Mouse (Mus musculus): ENCODE measurements around the gene Tiam2. TPM values are rescaled to one million over a fixed set of nuclear protein-coding genes. Genes with fewer than 3 reads are reported as not detected.
A peak's percentile ranks its signal among the peaks of the same experiment; 100 is the strongest.

Tiam2 gene
- total RNA-seq, 2 experiments from 2014 or later, result 91.2 to 95.7 TPM

DNA sequence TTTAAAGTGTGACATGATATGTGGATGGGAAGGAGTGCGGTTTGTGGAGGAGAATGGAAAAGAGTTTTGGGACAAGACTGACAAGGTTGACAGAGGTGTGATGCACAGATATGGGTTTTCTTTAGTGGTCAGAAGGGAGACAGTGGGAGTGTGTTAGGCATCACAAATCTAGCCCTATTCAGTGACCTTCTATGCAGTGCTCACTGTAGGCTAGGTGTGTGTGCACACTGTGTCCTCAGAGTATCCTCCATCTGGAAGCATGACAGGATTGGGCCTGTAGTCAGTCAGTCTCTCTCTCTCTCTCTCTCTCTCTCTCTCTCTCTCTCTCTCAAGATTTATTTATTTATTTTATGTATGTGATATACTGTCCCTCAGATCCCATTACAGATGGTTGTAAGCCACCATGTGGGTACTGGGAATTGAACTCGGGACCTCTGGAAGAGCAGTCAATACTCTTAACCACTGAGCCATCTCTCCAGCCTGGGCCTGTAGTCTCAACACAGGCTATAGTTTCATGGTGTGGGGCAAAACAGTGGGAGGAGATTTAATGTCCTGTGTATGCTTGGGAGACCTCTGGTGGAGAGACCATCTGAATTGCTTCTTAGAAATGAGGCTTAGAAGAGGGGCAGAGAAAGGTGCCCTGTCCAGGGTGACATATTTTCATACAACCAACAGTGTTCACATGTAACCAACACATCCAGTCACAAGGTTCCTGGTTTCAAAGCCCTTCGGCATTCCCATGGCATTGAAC is 107.3 kb downstream of the Tiam2 start:
- no peak for DNase-seq (ENCODE audit: low spot score in 2 of 2)
- intact Hi-C loops (cut with DNase I), result no loop called here

DNA sequence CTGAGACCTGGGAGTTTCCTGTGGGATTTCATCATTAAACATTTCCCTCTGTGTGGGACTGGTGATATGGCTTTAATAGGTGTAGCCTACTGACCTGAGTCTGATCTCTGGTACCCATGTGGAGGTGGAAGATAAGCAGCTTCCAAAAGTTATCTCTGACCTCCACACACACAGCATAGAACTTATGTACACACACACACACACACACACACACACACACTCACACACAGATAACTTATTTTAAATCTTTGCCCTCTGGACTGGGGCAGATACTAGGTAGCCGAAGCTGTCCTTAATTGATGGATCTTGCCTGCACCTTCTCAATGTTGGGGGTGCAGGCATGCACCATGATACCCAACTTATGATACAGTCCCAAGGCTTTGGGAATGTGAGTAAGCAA is 108.9 kb downstream of the Tiam2 start:
- intact Hi-C loops (cut with DNase I), result no loop called here

DNA sequence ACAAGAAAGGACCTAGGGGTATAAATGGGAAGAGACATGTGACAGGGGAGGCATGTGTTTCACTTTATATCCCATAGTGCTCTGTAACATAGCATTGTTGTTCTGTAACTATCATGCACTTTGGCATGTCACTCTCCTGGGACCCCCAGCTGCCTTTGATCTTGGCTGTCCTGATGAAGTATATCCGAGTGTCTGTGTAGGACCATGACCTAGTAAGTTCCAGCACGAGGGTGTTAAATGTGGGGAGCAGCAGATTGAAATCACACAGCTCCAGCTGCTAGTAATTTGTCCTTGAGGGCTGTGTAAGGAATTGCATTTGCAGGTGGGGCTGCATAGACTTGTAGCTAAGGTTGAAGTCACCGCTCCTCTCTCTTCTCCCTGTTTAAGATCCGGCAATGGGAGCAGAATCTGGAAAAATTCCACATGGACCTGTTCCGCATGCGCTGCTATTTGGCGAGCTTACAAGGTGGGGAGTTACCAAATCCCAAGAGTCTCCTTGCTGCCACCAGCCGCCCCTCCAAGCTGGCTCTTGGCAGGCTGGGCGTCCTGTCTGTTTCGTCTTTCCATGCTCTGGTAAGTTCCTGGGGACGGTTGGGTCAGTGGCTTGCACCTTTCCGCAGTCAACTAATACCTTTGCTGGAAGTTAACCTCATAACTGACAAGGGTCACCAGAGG is 110.6 kb downstream of the Tiam2 start:
- intact Hi-C loops (cut with DNase I), result no loop called here
- no peak for DNase-seq (ENCODE audit: low spot score in 2 of 2)

More for the DNA sequence above, 108.9 kb downstream of the Tiam2 start:
- DNase-seq (ENCODE audit: low spot score in 2 of 2), result no peak

DNA sequence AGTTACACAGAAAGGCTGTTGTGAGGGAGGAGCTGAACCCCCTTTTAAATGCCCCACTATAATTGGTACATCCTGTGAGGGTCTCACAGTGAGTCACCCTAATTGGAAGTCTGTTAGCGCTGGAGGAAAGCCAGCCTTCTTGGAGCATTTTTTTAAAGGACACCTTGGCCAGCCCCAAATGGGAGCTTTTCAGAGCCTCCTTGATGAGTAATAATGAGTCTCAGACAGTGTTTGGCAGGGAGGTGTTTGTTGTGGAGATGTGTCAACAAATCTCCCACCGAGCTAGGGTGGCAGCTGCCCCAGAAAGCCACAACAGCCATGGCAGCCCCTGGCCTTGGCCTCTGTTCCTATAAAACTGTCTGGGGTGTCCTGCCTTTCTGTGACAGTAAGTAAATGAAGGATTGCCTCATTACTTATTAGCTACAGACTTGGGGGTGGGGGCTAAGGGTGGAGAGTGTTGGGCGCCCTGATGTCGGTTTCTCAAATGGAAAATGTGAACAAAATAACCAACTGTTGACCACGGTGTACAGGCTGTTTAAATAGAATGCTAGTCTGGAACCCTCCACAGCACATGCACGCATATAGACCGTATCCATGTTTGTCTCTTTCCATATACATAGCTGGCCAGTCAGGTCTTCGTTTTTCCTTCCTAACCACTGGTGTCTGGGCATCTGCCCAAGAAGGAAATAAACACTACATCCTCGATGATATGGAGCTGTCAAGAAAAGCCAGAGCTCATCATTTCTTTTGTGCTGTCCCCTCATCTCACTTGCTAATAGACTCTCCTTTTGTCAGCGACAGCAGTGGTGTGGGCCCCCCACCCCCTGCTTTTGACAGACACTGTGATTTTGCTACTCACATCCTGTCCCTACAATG is 116.4 kb downstream of the Tiam2 start:
- no peak for DNase-seq (ENCODE audit: low spot score in 2 of 2)
- intact Hi-C loops (cut with DNase I), result no loop called here

DNA sequence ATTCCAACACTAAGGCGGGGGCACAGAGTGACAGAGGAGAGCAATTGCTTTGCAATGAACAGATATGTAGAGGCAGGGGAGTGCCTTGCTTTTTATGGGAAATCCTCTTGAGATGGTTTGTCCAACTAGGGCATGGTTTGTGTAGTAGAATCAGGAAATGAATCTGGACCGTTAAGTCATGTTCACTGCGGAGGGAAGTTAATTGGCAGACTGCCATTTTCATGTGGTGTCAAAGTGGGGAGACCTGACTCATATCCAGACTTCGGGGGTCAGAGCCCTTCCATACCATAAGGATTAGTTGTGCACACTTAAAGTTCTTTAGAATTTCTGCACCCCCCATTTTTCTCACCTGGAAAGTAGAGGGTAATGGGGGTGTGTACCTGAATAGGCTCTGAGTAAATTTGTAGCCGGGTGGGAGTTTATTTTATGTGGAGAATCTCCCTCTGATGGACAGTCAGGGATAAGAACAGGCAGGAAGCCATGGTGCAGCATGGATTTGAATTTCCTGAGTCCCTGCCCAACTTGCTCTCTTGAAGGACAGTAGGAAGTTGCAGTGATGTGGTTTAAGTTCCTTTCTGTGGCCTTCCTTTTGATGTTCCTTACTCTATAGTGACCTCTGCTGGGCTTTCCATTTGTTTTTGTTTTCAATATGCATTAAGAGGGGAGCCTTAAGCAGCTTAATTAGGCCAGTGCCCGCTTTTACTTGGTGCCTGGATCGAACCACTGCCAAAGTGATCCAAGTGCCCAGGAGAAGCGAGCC is 120.0 kb downstream of the Tiam2 start:
- intact Hi-C loops (cut with DNase I), result loop anchor here (2.0 to 5.0 kb wide), 2 partner anchors 159 to 174 kb away; no protein-coding TSS in a partner anchor
- no peak for DNase-seq (ENCODE audit: low spot score in 2 of 2)

DNA sequence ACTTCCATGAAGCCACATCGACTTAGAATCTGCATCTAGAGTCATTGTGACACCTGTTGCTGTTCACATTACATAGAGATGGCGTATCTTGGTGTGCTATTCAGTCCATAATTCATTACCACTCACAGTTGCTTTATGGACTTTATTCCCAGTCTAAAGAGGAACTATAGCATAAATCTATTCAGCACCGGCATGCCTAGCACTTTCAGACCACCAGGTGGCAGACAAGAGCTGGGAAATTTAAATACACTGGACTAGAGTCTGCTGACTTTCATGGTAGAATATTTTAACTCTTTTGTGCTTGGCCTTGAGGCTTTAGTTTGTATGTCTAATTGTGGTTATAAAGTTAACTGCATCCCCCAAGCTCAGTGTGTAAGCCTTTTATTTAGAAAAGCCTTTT is 122.4 kb downstream of the Tiam2 start:
- intact Hi-C loops (cut with DNase I), result loop anchor here (1.0 to 5.0 kb wide), 2 partner anchors 61 to 161 kb away; no protein-coding TSS in a partner anchor
- peak; percentile 43 to 65 for DNase-seq (ENCODE audit: low spot score in 2 of 2)

DNA sequence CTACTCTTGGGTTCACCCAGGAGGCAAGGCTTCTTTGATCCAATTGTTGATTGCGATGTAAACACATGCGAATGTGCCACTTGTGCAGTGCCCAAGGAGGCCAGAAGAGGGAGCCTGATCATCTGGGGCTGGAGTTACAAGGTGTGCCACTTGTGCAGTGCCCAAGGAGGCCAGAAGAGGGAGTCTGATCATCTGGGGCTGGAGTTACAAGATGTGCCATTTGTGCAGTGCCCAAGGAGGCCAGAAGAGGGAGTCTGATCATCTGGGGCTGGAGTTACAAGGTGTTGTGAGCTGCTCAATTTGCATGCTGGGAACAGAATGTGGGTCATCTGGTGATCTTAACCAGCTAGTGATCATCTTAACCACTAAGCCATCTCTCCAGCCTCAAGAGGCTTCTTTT is 124.7 kb downstream of the Tiam2 start:
- intact Hi-C loops (cut with DNase I), result no loop called here
- DNase-seq (ENCODE audit: low spot score in 2 of 2), result peak; percentile 42 to 52

DNA sequence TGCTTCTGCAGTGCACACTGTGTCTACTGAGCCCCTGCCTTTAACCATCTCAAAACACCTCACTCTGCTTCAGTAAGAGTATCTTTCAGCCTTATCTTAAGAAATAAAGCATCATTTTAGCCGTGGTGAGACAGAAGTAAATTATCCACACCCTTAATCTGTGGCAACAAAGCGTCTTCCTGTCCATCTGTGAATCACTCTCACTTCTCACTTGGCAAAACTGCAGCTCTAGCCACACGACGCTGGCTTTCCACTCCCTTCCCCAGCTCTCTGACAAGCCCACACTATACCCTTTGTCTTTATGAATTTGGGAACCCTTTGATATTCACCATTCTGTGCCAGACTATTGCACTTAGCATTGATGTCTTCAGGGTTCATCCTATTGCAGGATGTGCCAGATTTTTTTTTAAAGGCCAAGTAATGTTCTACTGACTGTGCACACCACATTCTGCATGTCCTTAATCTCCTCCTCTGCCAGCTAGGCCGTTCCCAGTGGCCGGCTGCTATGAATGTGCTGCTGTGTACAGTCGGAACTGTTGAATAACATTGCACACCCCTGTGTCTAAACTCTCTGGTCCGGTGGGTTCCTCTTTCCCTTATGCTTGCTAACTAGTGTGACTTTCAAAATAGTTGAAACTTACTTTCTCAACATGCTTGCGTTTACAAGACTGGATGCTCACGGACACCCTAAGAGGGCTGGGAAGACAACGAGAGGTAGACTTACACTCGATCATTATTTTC is 126.4 kb downstream of the Tiam2 start:
- intact Hi-C loops (cut with DNase I), result no loop called here
- DNase-seq (ENCODE audit: low spot score in 2 of 2), result no peak

DNA sequence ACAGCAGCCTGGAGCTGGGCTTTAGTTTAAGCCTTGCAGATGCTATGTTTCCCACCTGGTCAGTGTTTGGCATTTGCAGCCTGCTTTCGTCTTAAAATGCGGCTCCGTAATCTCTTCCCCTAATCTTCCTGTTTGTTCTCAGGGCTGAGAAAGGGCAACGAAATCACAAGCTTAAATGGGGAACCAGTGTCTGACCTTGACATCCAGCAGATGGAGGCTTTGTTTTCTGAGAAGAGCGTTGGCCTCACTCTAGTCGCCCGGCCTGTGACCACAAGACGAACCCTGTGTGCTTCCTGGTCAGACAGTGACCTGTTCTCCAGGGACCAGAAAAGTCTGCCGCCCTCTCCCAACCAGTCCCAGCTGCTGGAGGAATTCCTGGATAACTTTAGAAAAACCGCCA is 127.6 kb downstream of the Tiam2 start:
- no peak for DNase-seq (ENCODE audit: low spot score in 2 of 2)
- intact Hi-C loops (cut with DNase I), result no loop called here

DNA sequence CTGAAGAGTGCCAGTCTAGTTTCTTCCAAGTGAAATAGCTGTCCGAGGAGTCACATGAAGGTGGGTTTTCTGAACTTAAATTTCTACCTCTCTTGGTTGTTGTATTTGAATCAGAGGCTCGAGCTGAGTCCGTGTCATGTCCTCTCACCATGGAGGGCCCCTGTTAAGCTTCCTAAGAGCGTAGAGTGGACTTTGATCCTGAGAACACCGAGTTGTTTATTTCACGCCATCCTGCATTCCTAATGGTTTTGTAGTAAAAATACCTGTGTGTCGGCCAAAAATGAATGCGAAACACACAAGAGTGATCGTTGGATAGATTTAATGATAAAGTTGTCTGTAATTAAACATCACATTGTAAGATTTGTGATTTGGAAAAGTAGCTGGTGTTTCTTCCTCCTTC is 128.5 kb downstream of the Tiam2 start:
- intact Hi-C loops (cut with DNase I), result no loop called here
- no peak for DNase-seq (ENCODE audit: low spot score in 2 of 2)

DNA sequence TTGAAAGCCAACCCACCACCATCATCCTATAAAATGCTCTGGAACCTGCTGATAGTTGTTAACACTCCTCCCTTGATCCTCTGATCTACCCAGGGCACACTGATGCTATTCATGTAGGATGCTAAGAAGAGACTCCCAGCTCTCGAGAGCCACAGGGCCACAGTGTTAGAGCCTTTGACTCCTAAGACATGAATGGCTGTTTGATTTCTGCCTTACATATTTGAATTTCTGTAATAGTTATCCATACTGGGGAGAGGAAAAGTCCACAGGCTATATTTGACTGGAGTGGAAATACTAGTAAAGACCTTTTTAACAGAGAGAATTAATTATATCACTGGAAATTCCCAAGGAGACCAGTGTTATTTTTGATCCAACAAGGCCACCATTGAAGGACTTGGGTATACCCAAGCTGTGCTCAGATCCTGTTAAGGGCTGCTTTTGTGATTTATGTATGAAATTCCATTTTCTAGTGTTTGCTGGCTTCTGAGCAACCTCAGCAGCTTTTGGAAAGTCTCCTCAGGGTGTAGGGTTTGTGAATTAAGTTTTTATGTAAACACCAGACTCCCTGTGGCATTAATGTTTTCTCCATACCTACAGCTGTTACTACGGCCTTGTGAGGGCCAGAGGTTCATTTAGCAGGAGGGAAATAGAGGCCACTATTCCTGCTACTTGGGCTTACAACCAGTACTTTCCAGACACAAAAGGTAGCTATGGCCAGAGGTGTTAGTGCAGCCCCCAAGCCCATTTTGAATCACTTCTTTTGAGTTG is 131.7 kb downstream of the Tiam2 start:
- intact Hi-C loops (cut with DNase I), result no loop called here
- no peak for DNase-seq (ENCODE audit: low spot score in 2 of 2)

DNA sequence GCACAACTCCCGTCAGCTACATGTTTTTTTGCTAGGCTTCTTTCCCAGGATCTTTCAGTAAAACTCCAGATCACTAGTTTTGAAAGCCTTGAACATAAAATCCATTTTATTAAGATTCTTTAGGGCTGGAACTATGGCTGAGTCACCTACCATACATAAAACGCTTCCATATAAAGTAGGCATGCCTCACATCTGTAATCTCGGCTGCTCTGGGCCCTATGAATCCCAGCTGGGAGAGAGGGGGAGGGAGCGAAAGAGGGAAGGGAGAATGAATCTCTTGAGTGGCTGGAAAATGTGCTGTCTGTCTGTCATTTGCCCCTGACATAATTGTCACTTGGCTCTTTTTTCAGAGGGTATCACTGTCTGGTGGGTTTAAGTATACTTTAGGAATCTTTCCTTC is 139.5 kb downstream of the Tiam2 start:
- intact Hi-C loops (cut with DNase I), result no loop called here
- DNase-seq (ENCODE audit: low spot score in 2 of 2), result no peak

DNA sequence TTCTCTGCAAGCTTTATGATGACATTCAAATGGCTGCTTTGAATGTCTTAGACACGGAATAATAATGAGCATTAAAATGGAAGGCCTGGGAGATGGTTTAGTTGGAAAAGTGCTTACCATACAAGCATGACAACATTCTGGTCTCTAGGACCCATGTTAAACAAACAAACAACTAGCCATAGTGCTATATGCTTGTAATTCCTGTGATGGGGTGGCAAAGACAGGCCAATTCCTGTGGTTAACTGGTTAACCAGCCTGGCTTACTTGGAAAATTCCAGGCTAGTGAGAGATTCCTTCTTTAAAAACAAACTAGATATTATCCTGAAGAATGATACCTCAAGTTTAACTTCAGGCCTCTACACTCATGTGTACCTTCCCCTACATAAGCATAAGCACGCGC is 140.3 kb downstream of the Tiam2 start:
- intact Hi-C loops (cut with DNase I), result no loop called here
- DNase-seq (ENCODE audit: low spot score in 2 of 2), result no peak

DNA sequence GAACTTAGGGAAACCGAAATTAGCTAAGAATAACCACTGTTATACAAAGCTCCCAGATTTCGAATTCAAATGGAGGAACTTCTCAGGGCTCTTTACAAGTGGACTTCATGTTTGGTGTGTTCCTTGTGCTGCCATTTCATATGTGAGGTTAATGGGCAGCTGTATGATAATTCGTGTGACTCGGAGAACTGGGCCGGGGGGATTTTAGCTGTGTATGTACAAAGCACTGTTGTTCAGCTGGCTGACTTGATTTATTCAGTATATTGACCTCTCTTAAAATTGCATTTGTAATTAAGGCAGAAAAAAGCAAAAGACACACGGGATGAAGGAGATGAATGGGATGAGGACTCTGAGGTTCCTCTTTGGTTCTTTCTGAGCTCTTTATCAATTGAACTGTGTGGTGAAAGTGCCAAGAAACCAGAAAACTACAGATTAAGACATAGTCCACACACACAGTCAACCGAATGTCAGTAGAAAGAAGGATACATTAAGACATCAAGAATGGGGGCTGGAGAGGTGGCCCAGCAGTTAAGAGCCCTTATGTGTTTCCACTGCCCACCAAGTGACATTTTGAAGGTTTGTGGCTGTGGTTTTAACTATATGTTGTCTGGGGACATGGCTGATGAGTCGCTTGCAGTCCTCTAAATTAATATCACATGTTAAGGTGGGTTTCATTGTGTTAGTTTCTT is 141.4 kb downstream of the Tiam2 start:
- intact Hi-C loops (cut with DNase I), result no loop called here
- no peak for DNase-seq (ENCODE audit: low spot score in 2 of 2)

DNA sequence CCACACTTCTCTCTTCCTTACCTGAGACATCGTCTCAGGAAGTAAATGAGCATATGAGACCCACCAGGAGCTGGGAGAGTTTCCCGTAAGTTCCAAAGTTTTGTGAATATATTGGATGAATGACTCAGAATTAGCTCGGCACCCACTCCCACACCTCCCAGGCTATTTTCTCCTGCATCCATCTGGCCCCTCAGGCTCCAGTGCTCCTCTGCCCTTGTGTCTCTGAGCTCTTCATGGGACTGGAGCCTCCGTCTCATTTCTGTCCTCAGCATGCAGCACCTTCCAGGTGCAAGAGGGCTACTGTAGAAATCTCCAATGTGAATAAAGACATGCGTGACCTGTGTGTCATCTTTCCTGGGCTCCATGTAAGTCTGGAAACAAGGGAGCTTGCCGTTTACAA is 145.6 kb downstream of the Tiam2 start:
- intact Hi-C loops (cut with DNase I), result no loop called here
- peak; percentile 51 to 59 for DNase-seq (ENCODE audit: low spot score in 2 of 2)

DNA sequence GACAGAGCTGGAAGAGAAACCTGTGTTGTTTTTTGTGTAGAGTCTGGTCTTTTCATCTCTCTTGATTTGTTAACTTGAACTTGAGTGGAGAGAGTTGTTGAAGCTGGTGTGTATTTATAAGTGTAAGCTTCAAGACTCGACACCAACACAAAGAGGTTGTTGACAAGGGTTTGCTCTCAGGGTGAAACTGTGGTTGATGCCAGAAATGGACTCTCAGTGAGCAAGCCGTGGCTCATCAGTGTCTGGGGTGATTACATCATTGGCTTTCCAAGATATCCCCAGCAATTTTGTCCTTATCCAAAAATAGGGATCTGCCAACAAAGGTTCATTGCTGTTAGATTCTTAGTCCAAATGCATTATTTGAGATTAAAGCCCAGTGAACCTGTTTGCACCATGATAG is 150.2 kb downstream of the Tiam2 start:
- intact Hi-C loops (cut with DNase I), result no loop called here
- no peak for DNase-seq (ENCODE audit: low spot score in 2 of 2)
